Mouse (Mus musculus): ENCODE measurements around the gene Rab37. TPM values are rescaled to one million over a fixed set of nuclear protein-coding genes. Genes with fewer than 3 reads are reported as not detected.

Gene Rab37
- polyA plus RNA-seq, 1 experiment, result 0.02 TPM

- no peak overlapping the region for H3K4me3 ChIP-seq
- H3ac ChIP-seq (ENCODE audit: control insufficient read depth, insufficient read length), result no peak overlapping the region
- no peaks in the 10 kb centered on the region for H3K79me2 ChIP-seq (ENCODE audit: control insufficient read depth, insufficient read depth)
- TF ChIP-seq REST (IDR thresholded peaks at IDR 0.05; ENCODE audit: insufficient read depth, insufficient read length), result no peak
- TF ChIP-seq USF1 (IDR thresholded peaks at IDR 0.05; ENCODE audit: low read depth), result no peak
- TF ChIP-seq CEBPB (IDR thresholded peaks at IDR 0.05; ENCODE audit: insufficient read depth, poor library complexity, severe bottlenecking), result no peak
- no peak for TF ChIP-seq MAX (IDR thresholded peaks at IDR 0.05; ENCODE audit: low read depth)
- H3K36me3 ChIP-seq (ENCODE audit: control insufficient read depth, insufficient read depth), result no peaks in the 10 kb centered on the region
- no peak overlapping the region for H3K4me2 ChIP-seq (ENCODE audit: low read depth)
- H3K27me3 ChIP-seq (ENCODE audit: control insufficient read depth, insufficient read depth, insufficient read length), result no peaks in the 10 kb centered on the region
Observed at GRCm38 (mm10) chr11:115179191-115179590, 88.0 kb downstream of the Rab37 start.

GRCm38 (mm10) chr11:115179881-115180280 is 88.7 kb downstream of the Rab37 start:
- H3K4me3 ChIP-seq, result no peak overlapping the region
- no peaks in the 10 kb centered on the region for H3K36me3 ChIP-seq (ENCODE audit: control insufficient read depth, insufficient read depth)
- H3K79me2 ChIP-seq (ENCODE audit: control insufficient read depth, insufficient read depth), result no peaks in the 10 kb centered on the region
- no peaks in the 10 kb centered on the region for H3K27me3 ChIP-seq (ENCODE audit: control insufficient read depth, insufficient read depth, insufficient read length)
- H3ac ChIP-seq (ENCODE audit: control insufficient read depth, insufficient read length), result no peak overlapping the region
- TF ChIP-seq REST (IDR thresholded peaks at IDR 0.05; ENCODE audit: insufficient read depth, insufficient read length) (no peak), MYOD1 (IDR thresholded peaks at IDR 0.05; ENCODE audit: control insufficient read depth in 1 of 3, insufficient read length in 2 of 3, low read depth in 2 of 3) (no peak), TCF3 (IDR thresholded peaks at IDR 0.05; ENCODE audit: insufficient read length, low read depth) (no peak), E2F4 (IDR thresholded peaks at IDR 0.05; ENCODE audit: insufficient read depth) (no peak), POLR2AphosphoS2 (IDR thresholded peaks at IDR 0.05; ENCODE audit: insufficient read length, low read depth) (no peak), CEBPB (IDR thresholded peaks at IDR 0.05; ENCODE audit: insufficient read depth, poor library complexity, severe bottlenecking) (no peak), TCF12 (IDR thresholded peaks at IDR 0.05; ENCODE audit: insufficient read depth, poor library complexity, severe bottlenecking) (no peak)
- H3K4me2 ChIP-seq (ENCODE audit: low read depth), result no peak overlapping the region

- H3K27me3 ChIP-seq (ENCODE audit: control insufficient read depth, insufficient read depth, insufficient read length), result no peaks in the 10 kb centered on the region
- no peak for TF ChIP-seq TCF12 (IDR thresholded peaks at IDR 0.05; ENCODE audit: insufficient read depth, poor library complexity, severe bottlenecking)
- TF ChIP-seq CEBPB (IDR thresholded peaks at IDR 0.05; ENCODE audit: insufficient read depth, poor library complexity, severe bottlenecking), result no peak
- no peak for TF ChIP-seq MYOG (IDR thresholded peaks at IDR 0.05; ENCODE audit: control insufficient read depth in 1 of 3, insufficient read depth in 1 of 3, insufficient read length in 2 of 3, low read depth in 2 of 3)
- no peak for TF ChIP-seq REST (IDR thresholded peaks at IDR 0.05; ENCODE audit: insufficient read depth, insufficient read length)
- TF ChIP-seq MAX (IDR thresholded peaks at IDR 0.05; ENCODE audit: low read depth), result no peak
- no peak for TF ChIP-seq E2F4 (IDR thresholded peaks at IDR 0.05; ENCODE audit: insufficient read depth)
- no peak for TF ChIP-seq SRF (IDR thresholded peaks at IDR 0.05; ENCODE audit: control insufficient read depth, insufficient read length, low read depth)
- no peak for TF ChIP-seq TCF3 (IDR thresholded peaks at IDR 0.05; ENCODE audit: insufficient read length, low read depth)
- no peak for TF ChIP-seq MYOD1 (IDR thresholded peaks at IDR 0.05; ENCODE audit: control insufficient read depth in 1 of 3, insufficient read length in 2 of 3, low read depth in 2 of 3)
- no peak for TF ChIP-seq POLR2AphosphoS2 (IDR thresholded peaks at IDR 0.05; ENCODE audit: insufficient read length, low read depth)
- no peak for TF ChIP-seq POLR2A (IDR thresholded peaks at IDR 0.05; ENCODE audit: insufficient read length, low read depth)
- no peak for TF ChIP-seq USF1 (IDR thresholded peaks at IDR 0.05; ENCODE audit: low read depth)
- H3K79me2 ChIP-seq (ENCODE audit: control insufficient read depth, insufficient read depth), result no peaks in the 10 kb centered on the region
- H3K4me3 ChIP-seq, result no peak overlapping the region
- H3ac ChIP-seq (ENCODE audit: control insufficient read depth, insufficient read length), result no peak overlapping the region
- no peaks in the 10 kb centered on the region for H3K36me3 ChIP-seq (ENCODE audit: control insufficient read depth, insufficient read depth)
- H3K4me2 ChIP-seq (ENCODE audit: low read depth), result no peak overlapping the region
Observed at GRCm38 (mm10) chr11:115181913-115182638, 90.8 kb downstream of the Rab37 start.

- no peak for TF ChIP-seq POLR2AphosphoS2 (IDR thresholded peaks at IDR 0.05; ENCODE audit: insufficient read length, low read depth)
- no peak for TF ChIP-seq MYOD1 (IDR thresholded peaks at IDR 0.05; ENCODE audit: control insufficient read depth in 1 of 3, insufficient read length in 2 of 3, low read depth in 2 of 3)
- no peak for TF ChIP-seq MYOG (IDR thresholded peaks at IDR 0.05; ENCODE audit: control insufficient read depth in 1 of 3, insufficient read depth in 1 of 3, insufficient read length in 2 of 3, low read depth in 2 of 3)
- no peak for TF ChIP-seq E2F4 (IDR thresholded peaks at IDR 0.05; ENCODE audit: insufficient read depth)
- no peak for TF ChIP-seq TCF12 (IDR thresholded peaks at IDR 0.05; ENCODE audit: insufficient read depth, poor library complexity, severe bottlenecking)
- no peak for TF ChIP-seq USF1 (IDR thresholded peaks at IDR 0.05; ENCODE audit: low read depth)
- no peak for TF ChIP-seq CEBPB (IDR thresholded peaks at IDR 0.05; ENCODE audit: insufficient read depth, poor library complexity, severe bottlenecking)
- no peak overlapping the region for H3K4me3 ChIP-seq
- no peak overlapping the region for H3K4me2 ChIP-seq (ENCODE audit: low read depth)
- no peaks in the 10 kb centered on the region for H3K27me3 ChIP-seq (ENCODE audit: control insufficient read depth, insufficient read depth, insufficient read length)
- no peaks in the 10 kb centered on the region for H3K36me3 ChIP-seq (ENCODE audit: control insufficient read depth, insufficient read depth)
- no peaks in the 10 kb centered on the region for H3K79me2 ChIP-seq (ENCODE audit: control insufficient read depth, insufficient read depth)
- no peak overlapping the region for H3ac ChIP-seq (ENCODE audit: control insufficient read depth, insufficient read length)
Observed at GRCm38 (mm10) chr11:115184973-115185372, 93.7 kb downstream of the Rab37 start.

GRCm38 (mm10) chr11:115187224-115187639 is 96.0 kb downstream of the Rab37 start, which contains the start of gene Tmem104:
Tmem104 (plus strand) TSS chr11:115187487.
- H3K27me3 ChIP-seq (ENCODE audit: control insufficient read depth, insufficient read depth, insufficient read length), result no peaks in the 10 kb centered on the region
- H3K36me3 ChIP-seq (ENCODE audit: control insufficient read depth, insufficient read depth), result no peaks in the 10 kb centered on the region
- no peaks in the 10 kb centered on the region for H3K79me2 ChIP-seq (ENCODE audit: control insufficient read depth, insufficient read depth)
- H3ac ChIP-seq (ENCODE audit: control insufficient read depth, insufficient read length), result peak within 1 kb of the TSS; percentile 0
- peak within 1 kb of the TSS; percentile 86 for H3K4me3 ChIP-seq
- peak within 1 kb of the TSS; percentile 98 for H3K4me2 ChIP-seq (ENCODE audit: low read depth)
- no peak for TF ChIP-seq TCF12 (IDR thresholded peaks at IDR 0.05; ENCODE audit: insufficient read depth, poor library complexity, severe bottlenecking)
- TF ChIP-seq SRF (IDR thresholded peaks at IDR 0.05; ENCODE audit: control insufficient read depth, insufficient read length, low read depth), result peak; percentile 49
- peak in 2 of 3 experiments; percentile 81 to 86 for TF ChIP-seq MYOD1 (IDR thresholded peaks at IDR 0.05; ENCODE audit: control insufficient read depth in 1 of 3, insufficient read length in 2 of 3, low read depth in 2 of 3)
- TF ChIP-seq TCF3 (IDR thresholded peaks at IDR 0.05; ENCODE audit: insufficient read length, low read depth), result no peak
- TF ChIP-seq USF1 (IDR thresholded peaks at IDR 0.05; ENCODE audit: low read depth), result no peak
- TF ChIP-seq POLR2AphosphoS2 (IDR thresholded peaks at IDR 0.05; ENCODE audit: insufficient read length, low read depth), result peak; percentile 90
- no peak for TF ChIP-seq CEBPB (IDR thresholded peaks at IDR 0.05; ENCODE audit: insufficient read depth, poor library complexity, severe bottlenecking)
- no peak for TF ChIP-seq REST (IDR thresholded peaks at IDR 0.05; ENCODE audit: insufficient read depth, insufficient read length)
- TF ChIP-seq POLR2A (IDR thresholded peaks at IDR 0.05; ENCODE audit: insufficient read length, low read depth), result peak; percentile 93
- TF ChIP-seq MYOG (IDR thresholded peaks at IDR 0.05; ENCODE audit: control insufficient read depth in 1 of 3, insufficient read depth in 1 of 3, insufficient read length in 2 of 3, low read depth in 2 of 3), result peak in 2 of 3 experiments; percentile 88 to 92
- TF ChIP-seq E2F4 (IDR thresholded peaks at IDR 0.05; ENCODE audit: insufficient read depth), result no peak
- no peak for TF ChIP-seq MAX (IDR thresholded peaks at IDR 0.05; ENCODE audit: low read depth)

Data from myocyte (in vitro differentiated cells).